Mouse (Mus musculus): ENCODE results near the gene 9530053A07Rik.

DNA sequence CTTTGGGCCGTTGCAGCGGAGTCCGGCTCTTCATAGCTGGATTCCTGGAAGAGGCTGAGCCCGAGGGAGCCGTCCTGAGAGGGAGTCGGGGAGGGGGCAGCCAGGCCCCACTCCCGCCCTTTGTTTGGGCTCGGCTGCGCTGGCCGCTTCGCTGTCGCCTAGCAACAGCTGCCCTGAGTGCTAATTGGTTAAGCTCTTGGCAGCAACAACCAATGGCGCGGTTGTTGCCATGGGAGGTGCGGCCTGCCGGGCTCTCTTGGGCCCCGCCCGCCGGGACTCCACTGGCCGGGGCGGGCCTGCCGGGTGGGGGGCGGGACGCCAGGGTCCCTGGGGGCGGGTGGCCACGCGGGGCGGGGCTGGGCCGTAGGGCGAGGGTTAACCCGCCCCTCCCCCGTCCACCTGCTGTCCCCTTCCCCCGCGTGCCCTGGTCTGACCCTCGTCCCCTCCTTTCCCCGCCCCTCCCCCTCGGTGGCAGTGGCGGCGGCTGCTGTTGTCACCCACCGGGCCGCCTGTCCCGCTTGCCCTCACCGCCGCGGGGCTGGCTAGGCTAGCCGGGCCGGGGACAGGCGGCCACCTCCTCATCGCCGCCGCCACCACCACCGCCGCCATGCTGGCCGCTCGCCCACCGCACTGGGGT lies 50.6 kb downstream of the 9530053A07Rik start:
- TF ChIP-seq CTCF (IDR thresholded peaks at IDR 0.05 in 2 of 3, conservative IDR thresholded peaks at IDR 0.05 in 1 of 3; ENCODE audit: control insufficient read depth in 1 of 3, insufficient read depth in 1 of 3, low read depth in 2 of 3, low read length in 3 of 3, poor library complexity in 1 of 3, severe bottlenecking in 1 of 3) (no peak), NRF1 (IDR thresholded peaks at IDR 0.05; ENCODE audit: insufficient read depth, low read depth, low read length, poor library complexity, severe bottlenecking) (no peak), POLR2A (IDR thresholded peaks at IDR 0.05; ENCODE audit: control insufficient read depth in 1 of 2, insufficient read depth in 1 of 2, low read depth in 1 of 2, low read length in 2 of 2, poor library complexity in 1 of 2) (no peak), POLR2AphosphoS2 (IDR thresholded peaks at IDR 0.05; ENCODE audit: low read length) (no peak)

Data from MEL (cell line).